Mouse (Mus musculus): ENCODE measurements at regions not wholly inside any gene's neighbourhood (a gene's known extent, or its start where the extent isn't known, plus 50 kb on each side); places are given as distances from the start of the nearest gene placed in this dataset.

- Histone ChIP-seq H3K4me1 (no peaks in the 10 kb centered on the region), H3K27me3 (replicated peaks) (no peaks in the 10 kb centered on the region), H3K4me2 (no peak overlapping the region), H3K4me3 (no peak overlapping the region), H3K9me3 (no peaks in the 10 kb centered on the region), H3K9ac (no peak overlapping the region), H3K27ac (no peak overlapping the region), H3K36me3 (replicated peaks) (no peaks in the 10 kb centered on the region)
- ATAC-seq (replicated peaks), result no peak
- WGBS, result 89% methylated on average over 2 of the region's 2 CpGs
These were observed 196.7 kb downstream of the Ndufa4 start for GRCm38 (mm10) chr6:11710581-11710980.

DNA sequence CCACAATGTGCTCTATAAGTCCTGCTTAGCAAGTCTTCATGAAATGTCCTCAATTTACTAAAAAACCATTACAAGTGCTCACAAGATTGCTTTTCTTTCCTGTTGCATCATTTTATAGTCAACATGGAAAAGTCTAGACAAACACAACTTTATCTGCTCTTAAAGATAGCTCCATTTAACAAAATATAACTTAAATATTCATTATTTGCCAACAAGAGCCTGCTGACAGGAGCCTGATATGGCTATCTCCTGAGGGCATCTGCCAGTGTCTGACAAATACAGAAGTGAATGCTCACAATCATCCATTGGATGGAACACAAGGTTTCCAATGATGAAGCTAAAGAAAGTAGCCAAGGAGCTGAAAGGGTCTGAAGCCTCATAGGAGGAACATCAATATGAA lies 197.8 kb downstream of the Ndufa4 start:
- no peak overlapping the region for H3K9ac ChIP-seq
- H3K9me3 ChIP-seq, result no peaks in the 10 kb centered on the region
- no peak overlapping the region for H3K4me2 ChIP-seq
- H3K4me1 ChIP-seq, result no peaks in the 10 kb centered on the region
- H3K27me3 ChIP-seq (replicated peaks), result no peaks in the 10 kb centered on the region
- no peak overlapping the region for H3K27ac ChIP-seq
- H3K4me3 ChIP-seq, result no peak overlapping the region
- ATAC-seq (replicated peaks), result no peak
- no peaks in the 10 kb centered on the region for H3K36me3 ChIP-seq (replicated peaks)
